Mouse (Mus musculus) hindbrain, embryonic 15.5 days (tissue): ENCODE results near the gene Rmnd5a. TPM values are rescaled to one million over a fixed set of nuclear protein-coding genes. Genes with fewer than 3 reads are reported as not detected.

ENCODE experiments used
- ATAC-seq: fragments of 200-750 bp; cut with Nextera tagmentation; 2 replicates; pipeline ENCODE4 v1.8.0; 2017; ENCODE audit warnings: low read depth, moderate number of reproducible peaks, moderate TSS enrichment; ENCODE audit not compliant: low FRiP score
- H3K27ac ChIP-seq: fragments of 300-500 bp; sonication (generic); replicated peaks from 2 replicates; pipeline ENCODE4 v1.5.1; 2015; ENCODE audit warnings: mild to moderate bottlenecking, inconsistent platforms
- H3K27me3 ChIP-seq: fragments of 300-500 bp; sonication (generic); 2 replicates; pipeline ENCODE4 v1.6.1; 2015; ENCODE audit warnings: control low read depth, inconsistent platforms
- H3K36me3 ChIP-seq: fragments of 300-500 bp; sonication (generic); 2 replicates; pipeline ENCODE4 v1.6.1; 2015; ENCODE audit warnings: control low read depth, inconsistent platforms
- H3K4me1 ChIP-seq: fragments of 300-500 bp; sonication (generic); replicated peaks from 2 replicates; pipeline ENCODE4 v1.6.1; 2015; ENCODE audit warnings: control low read depth, inconsistent platforms
- H3K4me2 ChIP-seq: fragments of 300-500 bp; sonication (generic); 2 replicates; pipeline ENCODE4 v1.6.1; 2015; ENCODE audit warnings: moderate library complexity, mild to moderate bottlenecking, inconsistent platforms
- H3K4me3 ChIP-seq: fragments of 300-500 bp; sonication (generic); 2 replicates; pipeline ENCODE4 v1.5.1; 2015; ENCODE audit warnings: mild to moderate bottlenecking, inconsistent platforms
- H3K9ac ChIP-seq: fragments of 300-500 bp; sonication (generic); 2 replicates; pipeline ENCODE4 v1.6.1; 2015; ENCODE audit warnings: inconsistent platforms
- H3K9me3 ChIP-seq: fragments of 300-500 bp; sonication (generic); 2 replicates; pipeline ENCODE4 v1.6.1; 2016; ENCODE audit warnings: control low read depth, inconsistent platforms
- WGBS: fragments of 180-500 bp; shearing (Covaris S2); methylation state at CpG from one replicate; pipeline ENCODE4 v1.1.7; 2015; 5-methylcytosine and 5-hydroxymethylcytosine counted together
- polyA plus RNA-seq: library from polyadenylated mRNA; unstranded; fragments of >200 nt; fragmentation: Nextera tagmentation; extraction: Ambion mirVana; gene quantifications from 2 replicates; pipeline ENCODE4 v1.2.1, GENCODE M21; 2015

Rmnd5a gene
- polyA plus RNA-seq, 1 experiment from 2014 or later: 11.5 TPM

GRCm38 (mm10) chr6:71439506-71440216, 776 bp downstream of the Rmnd5a start:
- peak overlapping the region; percentile 94 for H3K27ac ChIP-seq
- under 1% methylated on average over 49 of the region's 62 CpGs for WGBS
- peak overlapping the region; percentile 92 for H3K9ac ChIP-seq
- H3K4me1 ChIP-seq: peaks cover 42% of the 10 kb centered on the region
- no peak; the same call in 1 of the 2 replicates for ATAC-seq
- no peaks in the 10 kb centered on the region for H3K27me3 ChIP-seq
- peak overlapping the region; percentile 60 for H3K4me2 ChIP-seq
- H3K4me3 ChIP-seq: peak overlapping the region; percentile 95
- no peaks in the 10 kb centered on the region for H3K36me3 ChIP-seq
- no peaks in the 10 kb centered on the region for H3K9me3 ChIP-seq

GRCm38 (mm10) chr6:71438070-71438469, 2.4 kb downstream of the Rmnd5a start:
- no peaks in the 10 kb centered on the region for H3K27me3 ChIP-seq
- WGBS: 61% methylated on average over 1 of the region's 1 CpGs
- H3K36me3 ChIP-seq: no peaks in the 10 kb centered on the region
- no peak overlapping the region for H3K27ac ChIP-seq
- ATAC-seq: no peak
- peak overlapping the region; percentile 60 for H3K4me2 ChIP-seq
- no peak overlapping the region for H3K9ac ChIP-seq
- no peak overlapping the region for H3K4me3 ChIP-seq
- peaks cover 42% of the 10 kb centered on the region for H3K4me1 ChIP-seq
- no peaks in the 10 kb centered on the region for H3K9me3 ChIP-seq

GRCm38 (mm10) chr6:71427996-71428725, 12.3 kb downstream of the Rmnd5a start:
- 90% methylated on average over 4 of the region's 4 CpGs for WGBS
- no peak overlapping the region for H3K4me2 ChIP-seq
- H3K9me3 ChIP-seq: no peaks in the 10 kb centered on the region
- no peaks in the 10 kb centered on the region for H3K27me3 ChIP-seq
- H3K4me3 ChIP-seq: no peak overlapping the region
- H3K9ac ChIP-seq: no peak overlapping the region
- no peak overlapping the region for H3K27ac ChIP-seq
- no peaks in the 10 kb centered on the region for H3K4me1 ChIP-seq
- H3K36me3 ChIP-seq: peaks cover 8% of the 10 kb centered on the region
- no peak for ATAC-seq

- Histone ChIP-seq H3K27me3 (no peaks in the 10 kb centered on the region), H3K27ac (no peak overlapping the region), H3K4me1 (no peaks in the 10 kb centered on the region), H3K9ac (no peak overlapping the region), H3K9me3 (no peaks in the 10 kb centered on the region), H3K4me3 (no peak overlapping the region), H3K4me2 (no peak overlapping the region), H3K36me3 (peaks cover 8% of the 10 kb centered on the region)
- 92% methylated on average over 6 of the region's 6 CpGs for WGBS
- ATAC-seq: no peak
Measured at GRCm38 (mm10) chr6:71425681-71426080, 14.8 kb downstream of the Rmnd5a start.

GRCm38 (mm10) chr6:71423116-71423515, 17.3 kb downstream of the Rmnd5a start:
- H3K27me3 ChIP-seq: no peaks in the 10 kb centered on the region
- H3K9me3 ChIP-seq: no peaks in the 10 kb centered on the region
- H3K4me2 ChIP-seq: no peak overlapping the region
- ATAC-seq: no peak
- no peak overlapping the region for H3K9ac ChIP-seq
- H3K27ac ChIP-seq: no peak overlapping the region
- H3K36me3 ChIP-seq: peaks cover 5% of the 10 kb centered on the region
- WGBS: 84% methylated on average over 3 of the region's 3 CpGs
- H3K4me3 ChIP-seq: no peak overlapping the region
- no peaks in the 10 kb centered on the region for H3K4me1 ChIP-seq

- Histone ChIP-seq H3K27me3 (no peaks in the 10 kb centered on the region), H3K36me3 (no peaks in the 10 kb centered on the region), H3K9me3 (no peaks in the 10 kb centered on the region), H3K4me3 (no peak overlapping the region), H3K4me1 (no peaks in the 10 kb centered on the region), H3K9ac (no peak overlapping the region), H3K27ac (no peak overlapping the region), H3K4me2 (no peak overlapping the region)
- WGBS: 60% methylated on average over 3 of the region's 3 CpGs
- ATAC-seq: no peak
Measured at GRCm38 (mm10) chr6:71422162-71422561, 18.3 kb downstream of the Rmnd5a start.

- ATAC-seq: no peak
- Histone ChIP-seq H3K36me3 (no peaks in the 10 kb centered on the region), H3K9ac (no peak overlapping the region), H3K27me3 (no peaks in the 10 kb centered on the region), H3K4me2 (no peak overlapping the region), H3K27ac (no peak overlapping the region), H3K4me1 (no peaks in the 10 kb centered on the region), H3K9me3 (no peaks in the 10 kb centered on the region), H3K4me3 (no peak overlapping the region)
- 92% methylated on average over 6 of the region's 6 CpGs for WGBS
Measured at GRCm38 (mm10) chr6:71420848-71421247, 19.6 kb downstream of the Rmnd5a start.

- Histone ChIP-seq H3K27ac (no peak overlapping the region), H3K4me1 (no peaks in the 10 kb centered on the region), H3K9ac (no peak overlapping the region), H3K4me2 (no peak overlapping the region), H3K36me3 (no peaks in the 10 kb centered on the region), H3K27me3 (no peaks in the 10 kb centered on the region), H3K9me3 (no peaks in the 10 kb centered on the region), H3K4me3 (no peak overlapping the region)
- no peak for ATAC-seq
- WGBS: 88% methylated on average over 3 of the region's 3 CpGs
Measured at GRCm38 (mm10) chr6:71418874-71419273, 21.6 kb downstream of the Rmnd5a start.

GRCm38 (mm10) chr6:71415446-71415845, 25.0 kb downstream of the Rmnd5a start:
- Histone ChIP-seq H3K36me3 (peaks cover 2% of the 10 kb centered on the region), H3K4me1 (no peaks in the 10 kb centered on the region), H3K27me3 (no peaks in the 10 kb centered on the region), H3K9ac (no peak overlapping the region), H3K9me3 (no peaks in the 10 kb centered on the region), H3K27ac (no peak overlapping the region), H3K4me2 (no peak overlapping the region), H3K4me3 (no peak overlapping the region)
- no peak for ATAC-seq
- 88% methylated on average over 3 of the region's 3 CpGs for WGBS

- no peak overlapping the region for H3K27ac ChIP-seq
- no peaks in the 10 kb centered on the region for H3K27me3 ChIP-seq
- no peaks in the 10 kb centered on the region for H3K4me1 ChIP-seq
- no peaks in the 10 kb centered on the region for H3K9me3 ChIP-seq
- ATAC-seq: no peak
- no peak overlapping the region for H3K4me2 ChIP-seq
- H3K4me3 ChIP-seq: no peak overlapping the region
- H3K9ac ChIP-seq: no peak overlapping the region
- 79% methylated on average over 4 of the region's 4 CpGs for WGBS
- peaks cover 2% of the 10 kb centered on the region for H3K36me3 ChIP-seq
Measured at GRCm38 (mm10) chr6:71414624-71415023, 25.8 kb downstream of the Rmnd5a start.

GRCm38 (mm10) chr6:71398829-71399609, 41.4 kb downstream of the Rmnd5a start:
- H3K4me3 ChIP-seq: no peak overlapping the region
- ATAC-seq: 0 out of 2 replicates have a peak, but pooled peaks have one; percentile 34
- WGBS: 81% methylated on average over 4 of the region's 4 CpGs
- no peak overlapping the region; the same call in 1 of the 2 replicates for H3K4me2 ChIP-seq
- H3K27ac ChIP-seq: no peak overlapping the region; the same call in 1 of the 2 replicates
- H3K9ac ChIP-seq: no peak overlapping the region
- no peaks in the 10 kb centered on the region for H3K4me1 ChIP-seq
- peaks cover 6% of the 10 kb centered on the region; the same call in 1 of the 2 replicates for H3K36me3 ChIP-seq
- H3K9me3 ChIP-seq: no peaks in the 10 kb centered on the region
- no peaks in the 10 kb centered on the region for H3K27me3 ChIP-seq

GRCm38 (mm10) chr6:71396761-71397160, 43.7 kb downstream of the Rmnd5a start:
- no peaks in the 10 kb centered on the region for H3K27me3 ChIP-seq
- 89% methylated on average over 6 of the region's 6 CpGs for WGBS
- H3K27ac ChIP-seq: no peak overlapping the region
- H3K4me1 ChIP-seq: no peaks in the 10 kb centered on the region
- H3K9ac ChIP-seq: no peak overlapping the region
- H3K36me3 ChIP-seq: peaks cover 9% of the 10 kb centered on the region; the same call in 1 of the 2 replicates
- H3K9me3 ChIP-seq: no peaks in the 10 kb centered on the region
- H3K4me3 ChIP-seq: no peak overlapping the region
- no peak for ATAC-seq
- H3K4me2 ChIP-seq: no peak overlapping the region
